Mouse (Mus musculus) C2C12 (cell line): ENCODE results near the gene Emsy.

Experiments used
- CTCF ChIP-seq: IDR thresholded peaks from one replicate; pipeline ENCODE4 v1.5.1; 2011; ENCODE audit not compliant: control insufficient read depth, insufficient read depth, insufficient read length
- MAX ChIP-seq: IDR thresholded peaks from one replicate; pipeline ENCODE4 v1.6.1; 2011; ENCODE audit warnings: mild to moderate bottlenecking, control low read depth
- MYOD1 ChIP-seq: IDR thresholded peaks from one replicate; pipeline ENCODE4 v1.6.1; 2011; ENCODE audit warnings: low read depth; ENCODE audit not compliant: control insufficient read depth, insufficient read length
- MYOG ChIP-seq: IDR thresholded peaks from one replicate; pipeline ENCODE4 v1.6.1; 2011; ENCODE audit not compliant: control insufficient read depth, insufficient read length; ENCODE audit errors: extremely low read depth

DNA sequence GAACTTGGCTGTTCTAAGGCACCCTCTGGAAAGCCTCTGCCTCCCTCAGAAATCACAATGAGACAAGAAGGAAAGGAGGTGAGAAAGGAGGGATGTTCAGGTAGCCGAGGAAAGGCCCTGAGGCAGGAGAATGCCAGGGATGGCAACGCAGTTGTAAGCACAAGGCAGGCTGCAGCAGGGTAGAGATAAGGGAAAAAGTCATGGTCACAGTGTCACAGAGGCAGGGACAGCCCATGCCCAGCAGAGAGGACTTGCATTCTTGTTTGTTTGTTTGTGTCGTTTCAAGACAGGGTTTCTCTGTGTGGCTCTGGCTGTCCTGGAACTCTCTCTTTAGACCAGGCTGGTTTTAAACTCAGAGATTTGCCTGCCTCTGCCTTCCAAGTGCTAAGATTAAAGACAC lies 105.5 kb downstream of the Emsy start:
- TF ChIP-seq CTCF (no peak), MAX (no peak), MYOG (no peak), MYOD1 (no peak)
